Mouse (Mus musculus): Measurements from ENCODE around the gene Eml6.

- TF ChIP-seq CTCF (IDR thresholded peaks at IDR 0.05; ENCODE audit: borderline replicate concordance, control insufficient read depth, extremely low read depth, insufficient read depth, low read length, poor library complexity) (no peak), POLR2A (IDR thresholded peaks at IDR 0.05; ENCODE audit: control insufficient read depth, extremely low read depth, insufficient read depth, low read length, poor library complexity) (no peak)
These were observed 198.1 kb downstream of the Eml6 start for GRCm38 (mm10) chr11:29827729-29828128.
